Comparison of ENCODE assay signal across 7 mouse cellular contexts in genomic region chr2:31151892-31152812, GRCm38 (mm10). TPM values are rescaled to one million over a fixed set of nuclear protein-coding genes. Genes with fewer than 3 reads are reported as not detected.
DNase-seq lines count a peak whose midpoint lies in the region; ATAC-seq and TF ChIP-seq lines count a peak whose summit lies in the region.

Gpr107 (plus strand) TSS chr2:31152316.

- peak within 1 kb of the TSS; percentile 65 for H3K4me2 ChIP-seq in intestine, embryonic 15.5 days (replicated peaks)
- H3K4me2 ChIP-seq in midbrain, embryonic 12.5 days (replicated peaks): peak within 1 kb of the TSS; percentile 80

- H3K27me3 ChIP-seq in intestine, embryonic 15.5 days (replicated peaks): no peaks in the 10 kb centered on the region
- no peaks in the 10 kb centered on the region for H3K27me3 ChIP-seq in midbrain, embryonic 12.5 days
- no peaks in the 10 kb centered on the region for H3K27me3 ChIP-seq in small intestine, adult 2 months (ENCODE audit: control insufficient read depth, insufficient read depth, low read length)

- peaks cover 5% of the 10 kb centered on the region; the same call in 1 of the 2 replicates for H3K4me1 ChIP-seq in intestine, embryonic 15.5 days (replicated peaks)
- peaks cover 19% of the 10 kb centered on the region for H3K4me1 ChIP-seq in midbrain, embryonic 12.5 days
- peaks cover 2% of the 10 kb centered on the region for H3K4me1 ChIP-seq in small intestine, adult 2 months (ENCODE audit: control insufficient read depth, insufficient read depth, insufficient read length, low read length)

- H3K27ac ChIP-seq in intestine, embryonic 15.5 days: peak within 1 kb of the TSS; percentile 79
- peak within 1 kb of the TSS; percentile 84 for H3K27ac ChIP-seq in midbrain, embryonic 12.5 days (replicated peaks)
- peak within 1 kb of the TSS; percentile 60 for H3K27ac ChIP-seq in small intestine, adult 2 months (ENCODE audit: insufficient read depth, low read depth, low read length)

- DNase-seq in adrenal gland, adult 2 months: peak; percentile 90
- peak; percentile 94 for DNase-seq in embryo, embryonic 11 days
- peak; percentile 69 to 79 for DNase-seq in gastrocnemius, postnatal 36 days
- DNase-seq in left cerebral cortex, postnatal 4 days: peak; percentile 80

- TF ChIP-seq POLR2A in small intestine, adult 2 months (IDR thresholded peaks at IDR 0.05; ENCODE audit: low read depth, low read length): peak; percentile 27; the same call in 1 of the 2 replicates

- H3K36me3 ChIP-seq in intestine, embryonic 15.5 days: no peaks in the 10 kb centered on the region
- H3K36me3 ChIP-seq in midbrain, embryonic 12.5 days: peaks cover 12% of the 10 kb centered on the region; the same call in 1 of the 2 replicates
- H3K36me3 ChIP-seq in small intestine, adult 2 months (ENCODE audit: control insufficient read depth, insufficient read depth, low read length): peaks cover 3% of the 10 kb centered on the region

- H3K9me3 ChIP-seq in intestine, embryonic 15.5 days: no peaks in the 10 kb centered on the region
- no peaks in the 10 kb centered on the region for H3K9me3 ChIP-seq in midbrain, embryonic 12.5 days

- H3K4me3 ChIP-seq in intestine, embryonic 15.5 days (replicated peaks): peak within 1 kb of the TSS; percentile 97
- H3K4me3 ChIP-seq in midbrain, embryonic 12.5 days: peak within 1 kb of the TSS; percentile 98
- H3K4me3 ChIP-seq in small intestine, adult 2 months (ENCODE audit: low read depth, low read length): peak within 1 kb of the TSS; percentile 98

- WGBS in intestine, embryonic 15.5 days: under 1% methylated on average over 51 of the region's 53 CpGs
- WGBS in midbrain, embryonic 12.5 days: under 1% methylated on average over 53 of the region's 53 CpGs
- WGBS in small intestine, adult 2 months: under 1% methylated on average over 53 of the region's 53 CpGs

- TF ChIP-seq CTCF in small intestine, adult 2 months (IDR thresholded peaks at IDR 0.05; ENCODE audit: extremely low read depth, insufficient read length, insufficient replicate concordance, low read depth, low read length): peak; percentile 14; the same call in 1 of the 2 replicates

- peak; percentile 95 for ATAC-seq in intestine, embryonic 15.5 days
- ATAC-seq in midbrain, embryonic 12.5 days (ENCODE audit: low FRiP score, low read depth): peak; percentile 89

- peak within 1 kb of the TSS; percentile 87 for H3K9ac ChIP-seq in intestine, embryonic 15.5 days
- H3K9ac ChIP-seq in midbrain, embryonic 12.5 days (replicated peaks): peak within 1 kb of the TSS; percentile 89

- intact Hi-C loops in gastrocnemius, postnatal 36 days (cut with DNase I): no loop called here
- intact Hi-C loops in left cerebral cortex, postnatal 4 days (cut with DNase I): no loop called here

RNA-seq across cellular contexts. Expression of gene Gpr107, which starts in this region (rescaled TPM):
- 10 to 100 TPM; 54.9 to 55.8 TPM for total RNA-seq in adrenal gland, adult 2 months (2021)
- polyA plus RNA-seq in adrenal gland, adult 2 months (2012; rRNA removed): 18.2 and 21.7 TPM in 2 replicates
- 10 to 100 TPM; 19.2 to 23.8 TPM for total RNA-seq in gastrocnemius, postnatal 36 days (2021)
- 30.0 and 31.1 TPM in 2 replicates for polyA plus RNA-seq in intestine, embryonic 15.5 days (2015; fragmentation: Nextera tagmentation; extraction: Ambion mirVana)
- 10 to 100 TPM; 59.0 to 59.8 TPM for total RNA-seq in left cerebral cortex, postnatal 4 days (2021)
- polyA plus RNA-seq in midbrain, embryonic 12.5 days (2016; fragmentation: Nextera tagmentation; extraction: Ambion mirVana): 41.7 and 43.7 TPM in 2 replicates
- 14.8 and 30.5 TPM in 2 replicates for polyA plus RNA-seq in small intestine, adult 2 months (2012; rRNA removed)

Comparison
In these comparisons a context has a peak if more than half of its experiments do, and no peak if none do; other contexts are left out.
1. Peak in every context shown above with its lines: DNase-seq, ATAC-seq, H3K4me3 ChIP-seq and H3K27ac ChIP-seq.